Mouse (Mus musculus): ENCODE measurements around the gene Tra2b. TPM values are rescaled to one million over a fixed set of nuclear protein-coding genes. Genes with fewer than 3 reads are reported as not detected.
"Not testable (repeated sequence)": the region's sequence is repeated elsewhere in the genome, so short reads cannot be mapped to it uniquely, and the experiment has no call there.

The Tra2b gene
- total RNA-seq, 2 experiments from 2014 or later = 155 to 159 TPM

DNA sequence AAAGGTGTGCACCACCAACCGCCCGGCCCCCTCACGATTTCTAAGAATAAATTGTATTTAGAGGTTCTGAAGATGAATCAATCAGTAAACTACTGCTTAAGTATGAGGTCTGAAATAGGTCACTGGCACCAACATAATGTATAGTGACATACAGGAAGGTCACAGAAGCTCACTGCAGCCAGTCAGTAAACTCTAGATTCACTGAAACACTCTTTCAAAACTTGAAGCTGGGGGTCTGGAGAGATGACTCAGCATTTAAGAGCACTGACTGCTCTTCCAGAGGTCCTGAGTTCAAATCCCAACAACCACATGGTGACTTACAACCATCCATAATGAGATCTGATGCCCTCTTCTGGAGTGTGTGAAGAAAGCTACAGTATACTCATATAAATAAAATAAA lies 16.1 kb downstream of the Tra2b start:
- intact Hi-C loops (cut with DNase I) = no loop called here
- no peak for DNase-seq

DNA sequence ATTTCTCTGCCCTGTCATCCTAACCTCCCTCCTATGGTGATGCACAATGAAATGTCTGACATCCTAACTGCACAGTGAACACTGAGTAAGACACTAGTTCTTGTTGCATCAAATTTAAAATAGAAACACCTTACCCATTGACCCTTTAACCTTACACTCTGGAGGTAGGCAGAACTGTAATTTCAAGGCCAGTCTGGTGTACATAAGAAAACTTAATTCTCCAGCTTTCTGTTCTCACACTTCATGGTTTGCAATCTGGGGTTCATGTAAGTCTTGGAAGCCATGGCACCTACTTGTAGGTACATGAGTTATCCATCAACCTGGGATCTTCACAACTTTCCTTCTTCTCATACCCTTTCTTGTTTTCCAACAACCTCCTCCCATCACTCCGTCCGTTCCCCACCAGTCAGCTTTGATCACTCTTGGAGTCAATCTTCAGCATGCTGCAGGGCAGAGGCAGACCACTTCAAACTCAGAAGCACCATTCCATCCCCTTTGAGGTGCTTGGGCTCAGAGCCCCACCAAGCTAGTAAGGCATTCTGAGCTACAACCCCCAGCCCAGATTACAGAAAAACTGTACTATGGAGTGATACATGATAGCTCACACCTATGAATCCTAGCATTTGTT lies 23.5 kb downstream of the Tra2b start:
- intact Hi-C loops (cut with DNase I) = no loop called here
- no peak for DNase-seq

DNA sequence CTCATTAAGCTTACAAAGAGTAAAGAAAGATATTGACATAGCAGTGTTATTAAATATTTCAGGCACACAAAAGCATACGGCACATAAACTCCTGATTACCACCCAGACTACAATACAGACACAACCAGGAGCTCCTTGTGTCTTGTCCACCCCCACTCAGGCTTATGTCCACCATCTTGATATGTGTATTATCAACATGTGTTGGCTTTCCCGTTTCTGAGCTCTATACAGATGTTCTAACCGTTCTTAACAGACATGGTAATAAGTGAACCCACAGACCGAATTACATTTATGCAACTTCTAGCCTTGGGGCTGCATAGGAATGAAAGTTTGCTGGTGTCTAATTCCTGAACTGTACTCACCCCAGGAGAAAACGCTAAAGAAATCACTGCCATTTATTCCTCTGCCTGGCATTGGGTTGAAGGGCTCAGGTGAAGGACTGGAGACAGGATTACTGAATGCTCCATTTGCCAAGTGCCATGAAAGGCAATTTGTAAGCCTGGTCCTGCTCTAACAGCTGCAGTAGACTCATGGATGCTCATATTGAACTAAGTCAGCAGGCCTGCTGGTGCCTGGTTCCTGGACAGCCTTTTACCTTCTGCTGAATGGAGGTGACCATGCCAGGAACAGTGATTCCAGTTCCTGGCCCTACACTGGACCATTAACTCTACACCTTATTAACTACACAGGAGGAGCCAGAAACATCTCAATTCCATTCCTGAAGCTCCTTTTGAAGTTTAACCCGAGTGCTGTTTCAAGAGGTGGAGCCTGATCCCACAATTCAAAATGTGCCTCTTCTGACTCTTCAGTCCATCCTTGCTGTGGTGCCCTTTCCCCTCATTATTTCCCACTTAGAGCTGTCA lies 24.2 kb downstream of the Tra2b start:
- intact Hi-C loops (cut with DNase I) = no loop called here
- no peak for DNase-seq

DNA sequence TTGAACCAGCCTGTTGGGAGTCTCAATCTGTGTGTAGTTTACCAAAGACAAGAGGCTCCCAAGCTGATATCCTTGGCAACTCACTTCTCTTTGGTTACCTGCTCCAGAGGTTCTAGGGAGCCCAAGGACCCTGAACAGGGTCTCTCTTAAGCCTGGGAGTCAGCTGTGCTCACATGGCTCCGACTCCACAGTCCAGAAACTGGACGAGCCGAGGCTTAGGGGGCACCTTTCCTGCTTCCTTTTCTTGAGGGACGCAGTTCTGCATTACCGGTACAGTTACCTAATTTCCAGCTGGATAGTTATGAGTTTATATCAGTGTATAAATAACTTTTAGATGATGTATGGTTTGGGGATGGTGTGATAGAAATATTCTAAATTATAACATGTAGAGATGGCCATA lies 24.9 kb downstream of the Tra2b start:
- intact Hi-C loops (cut with DNase I) = no loop called here

DNA sequence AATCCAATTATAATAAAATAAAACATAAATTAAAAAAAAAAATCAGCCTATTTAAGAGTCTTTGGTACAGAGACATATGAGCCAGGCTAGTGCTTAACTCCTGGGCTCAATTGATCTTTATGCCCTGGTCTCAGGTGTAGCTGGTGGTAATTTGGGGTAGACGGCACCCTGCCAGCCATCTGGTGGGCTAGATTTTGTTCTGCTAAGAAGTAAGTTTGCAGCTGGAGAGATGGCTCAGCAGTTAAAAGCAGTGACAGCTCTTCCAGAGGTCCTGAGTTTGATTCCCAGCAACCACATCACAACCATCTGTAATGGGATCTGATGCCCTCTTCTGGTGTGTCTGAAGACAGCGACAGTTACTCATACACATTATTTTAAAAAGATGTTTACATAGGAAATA lies 25.8 kb downstream of the Tra2b start:
- intact Hi-C loops (cut with DNase I) = no loop called here
- no peak for DNase-seq

More for the DNA sequence above, 24.9 kb downstream of the Tra2b start:
- DNase-seq = no peak

DNA sequence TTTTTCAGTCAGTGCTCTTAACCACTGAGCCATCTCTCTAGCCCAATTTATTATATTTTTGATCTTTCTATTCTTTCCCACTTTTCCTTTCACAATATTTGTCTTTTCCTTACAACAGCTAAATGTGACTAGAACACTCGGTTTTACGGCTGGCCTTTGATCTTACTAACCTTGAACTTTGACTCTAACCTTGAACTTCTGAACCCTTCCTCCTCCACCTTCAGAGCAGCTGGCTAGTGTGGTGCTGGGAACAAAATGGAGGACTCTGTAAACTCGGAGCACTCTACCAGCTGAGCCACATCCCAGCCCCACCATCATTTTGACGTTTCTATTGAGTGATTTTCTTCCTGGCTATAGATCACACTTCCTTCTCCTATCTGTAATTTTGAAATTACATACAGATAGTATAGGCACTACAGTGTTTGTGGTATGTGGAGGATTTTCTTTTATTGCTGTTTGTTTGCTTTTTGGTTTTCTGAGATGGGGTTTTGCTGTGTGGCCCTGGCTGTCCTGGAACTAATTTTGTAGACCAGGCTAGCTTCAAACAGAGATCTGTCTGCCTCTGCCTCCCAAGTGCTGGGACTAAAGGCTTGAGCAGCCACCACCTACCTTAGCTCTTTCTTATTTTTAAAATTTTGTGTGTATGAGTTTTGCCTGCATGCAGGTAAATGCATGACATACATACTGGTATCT lies 26.7 kb downstream of the Tra2b start:
- no peak for DNase-seq
- intact Hi-C loops (cut with DNase I) = no loop called here

DNA sequence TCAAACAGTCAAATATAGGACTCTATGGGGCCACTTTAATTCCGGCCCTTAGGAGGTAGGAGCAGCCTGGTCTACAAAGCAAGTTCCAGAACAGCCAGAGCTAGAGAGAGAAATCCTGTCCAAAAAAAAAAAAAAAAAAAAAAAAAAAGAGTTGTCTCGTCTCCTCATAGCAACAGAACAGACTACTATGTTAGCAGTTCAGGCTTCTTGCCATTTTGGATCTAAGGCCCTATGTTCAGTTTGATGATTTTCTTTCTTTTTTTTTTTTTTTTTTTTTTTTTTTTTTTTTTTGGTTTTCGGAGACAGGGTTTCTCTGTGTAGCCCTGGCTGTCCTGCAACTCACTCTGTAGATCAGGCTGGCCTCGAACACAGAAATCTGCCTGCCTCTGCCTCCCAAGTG lies 27.4 kb downstream of the Tra2b start:
- DNase-seq; intact Hi-C loops (cut with DNase I): not testable (repeated sequence)

DNA sequence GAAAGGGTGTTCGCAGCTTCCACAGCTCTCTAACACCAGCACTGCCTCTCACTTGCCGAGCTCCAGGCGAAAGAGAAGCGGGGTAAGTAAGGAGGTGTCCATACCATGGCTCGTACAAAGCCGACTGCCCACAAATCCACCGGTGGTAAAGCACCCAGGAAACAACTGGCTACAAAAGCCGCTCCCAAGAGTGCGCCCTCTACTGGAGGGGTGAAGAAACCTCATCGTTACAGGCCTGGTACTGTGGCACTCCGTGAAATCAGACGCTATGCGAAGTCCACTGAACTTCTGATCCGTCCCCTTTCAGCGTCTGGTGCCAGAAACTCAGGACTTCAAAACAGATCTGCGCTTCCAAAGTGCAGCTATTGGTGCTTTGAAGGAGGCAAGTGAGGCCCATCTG lies 29.0 kb downstream of the Tra2b start:
- no peak for DNase-seq
- intact Hi-C loops (cut with DNase I) = no loop called here

DNA sequence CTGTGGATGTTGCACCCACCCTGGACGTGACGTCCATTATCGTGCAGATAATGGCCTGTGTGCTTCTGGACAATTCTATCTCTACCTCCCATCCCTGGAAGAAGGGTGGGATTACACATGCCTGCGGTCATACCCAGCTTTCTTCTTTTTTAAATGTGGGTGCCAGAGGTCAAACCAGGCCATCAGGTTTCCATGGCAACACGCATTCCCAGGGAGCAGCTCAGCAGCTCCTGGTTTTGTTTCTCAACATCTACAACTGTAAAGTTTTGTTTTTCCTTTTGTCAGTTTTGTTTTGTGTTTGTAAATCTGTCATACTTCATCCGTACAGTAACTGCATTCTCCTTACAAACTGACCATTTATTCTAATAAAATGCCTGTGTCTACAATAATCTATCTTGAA lies 31.3 kb downstream of the Tra2b start:
- DNase-seq = no peak
- intact Hi-C loops (cut with DNase I) = no loop called here

DNA sequence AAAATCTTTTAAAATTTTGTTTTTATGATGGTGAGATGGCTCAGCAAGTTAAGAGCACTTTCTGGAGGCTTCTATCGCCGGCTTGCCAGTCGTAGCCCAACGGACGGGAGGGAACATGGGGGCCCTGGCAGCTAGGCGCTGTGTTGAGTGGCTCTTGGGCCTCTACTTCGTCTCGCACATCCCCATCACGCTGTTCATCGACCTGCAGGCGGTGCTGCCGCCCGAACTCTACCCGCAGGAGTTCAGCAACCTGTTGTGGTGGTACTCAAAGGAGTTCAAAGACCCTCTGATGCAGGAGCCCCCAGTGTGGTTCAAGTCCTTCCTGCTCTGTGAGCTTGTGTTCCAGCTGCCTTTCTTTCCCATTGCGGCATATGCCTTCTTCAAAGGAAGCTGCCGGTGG lies 35.5 kb downstream of the Tra2b start:
- intact Hi-C loops (cut with DNase I); DNase-seq: not testable (repeated sequence)

DNA sequence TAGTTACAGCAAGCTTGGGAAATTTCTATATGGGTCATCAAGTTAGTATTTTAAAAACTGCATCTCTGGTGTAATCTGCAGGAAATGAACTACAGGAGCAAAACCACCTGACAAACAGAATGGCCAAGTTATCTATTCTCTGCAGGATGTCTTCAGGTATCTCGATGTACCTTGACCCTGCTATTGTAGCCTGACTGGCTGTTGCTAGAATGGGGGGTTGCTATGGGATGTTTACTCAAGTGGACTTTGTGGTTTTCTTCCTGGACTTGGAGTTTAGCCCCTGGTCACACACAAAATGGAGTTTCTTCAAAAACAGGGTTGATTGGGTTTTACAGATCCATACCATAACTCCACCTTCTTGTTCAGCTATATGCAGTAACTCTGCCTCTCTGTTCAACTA lies 62.3 kb downstream of the Tra2b start:
- intact Hi-C loops (cut with DNase I) = no loop called here

DNA sequence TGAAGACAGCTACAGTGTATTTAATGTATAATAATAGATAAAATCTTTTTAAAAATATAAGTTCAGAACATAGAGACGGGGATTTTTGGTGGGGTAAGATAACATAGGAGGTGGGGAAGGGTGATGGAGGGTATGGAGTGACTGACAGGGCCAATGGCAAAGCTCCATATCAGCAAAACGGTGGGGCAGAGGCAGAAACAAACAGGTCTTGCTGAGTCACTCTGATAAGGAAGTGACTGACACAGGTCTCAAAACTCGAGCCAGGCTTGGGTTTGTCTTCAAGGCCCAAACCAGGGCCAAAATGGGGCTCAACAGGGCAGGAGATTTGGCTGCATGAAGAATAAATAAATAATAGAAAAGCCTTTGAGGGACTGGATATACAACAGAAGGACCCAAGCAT lies 63.9 kb downstream of the Tra2b start:
- no peak for DNase-seq
- intact Hi-C loops (cut with DNase I) = no loop called here

More for the DNA sequence above, 62.3 kb downstream of the Tra2b start:
- no peak for DNase-seq

DNA sequence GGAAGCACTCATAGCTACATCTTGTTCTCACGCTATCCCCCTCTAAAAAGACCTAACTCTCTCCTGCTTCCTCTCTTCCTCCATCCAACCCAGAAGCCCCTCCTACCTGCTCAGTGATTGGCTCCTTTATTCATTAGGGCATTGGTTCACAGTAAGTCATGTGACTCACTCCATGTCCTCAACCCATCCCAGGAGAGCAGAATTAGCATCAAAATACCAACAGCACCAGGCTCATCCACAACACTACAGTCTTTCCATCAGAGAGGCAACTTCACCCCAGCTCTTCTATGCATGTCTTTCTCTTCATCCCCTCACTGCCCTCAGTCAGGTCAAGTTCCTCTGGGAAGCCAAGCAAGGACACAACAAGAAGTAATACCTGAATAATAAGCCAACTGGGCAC lies 65.3 kb downstream of the Tra2b start:
- intact Hi-C loops (cut with DNase I) = no loop called here
- no peak for DNase-seq

Other genes with a start within 250 kb of the Tra2b start
- 10 to 100 TPM in 1 of 2 experiments, 1 to 10 TPM in 1; 7.1 to 10.0 TPM for gene Igf2bp2, start 102.7 kb downstream of the Tra2b start, total RNA-seq (2021)
- 10 to 100 TPM; 24.8 to 28.4 TPM for gene Etv5, start 173.7 kb upstream of the Tra2b start, total RNA-seq (2021)

Measured in left cerebral cortex, postnatal 4 days (tissue).